Mouse (Mus musculus): ENCODE results near the gene Mcl1.

GRCm38 (mm10) chr3:95709044-95709443, 50.5 kb downstream of the Mcl1 start:
- TF ChIP-seq CTCF (IDR thresholded peaks at IDR 0.05; ENCODE audit: low read depth, low read length) (no peak), POLR2A (IDR thresholded peaks at IDR 0.05; ENCODE audit: borderline replicate concordance, low read depth, low read length) (no peak)
